Mouse (Mus musculus): ENCODE results near the gene Sphkap.

The Sphkap gene

DNA sequence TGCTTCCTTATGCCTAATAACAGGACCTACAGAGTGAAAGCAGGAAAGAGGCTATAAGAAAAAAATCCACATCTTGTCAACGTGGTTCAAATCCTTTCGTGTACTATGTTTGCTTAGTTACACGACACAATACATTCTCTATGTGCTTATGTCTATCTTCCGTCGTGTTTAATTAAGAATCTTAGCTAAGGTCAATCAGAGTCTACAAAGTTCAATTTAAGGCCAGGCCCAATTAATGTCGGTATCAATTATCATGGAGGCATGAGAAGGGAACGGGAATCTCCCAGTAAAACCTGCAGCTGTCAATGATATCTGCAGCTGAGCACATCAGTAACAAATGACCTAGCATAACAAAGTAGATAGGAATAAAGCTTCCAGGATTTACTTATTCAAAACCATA is 122.1 kb downstream of the Sphkap start:
- DNase-seq (ENCODE audit: low spot score), result no peak

DNA sequence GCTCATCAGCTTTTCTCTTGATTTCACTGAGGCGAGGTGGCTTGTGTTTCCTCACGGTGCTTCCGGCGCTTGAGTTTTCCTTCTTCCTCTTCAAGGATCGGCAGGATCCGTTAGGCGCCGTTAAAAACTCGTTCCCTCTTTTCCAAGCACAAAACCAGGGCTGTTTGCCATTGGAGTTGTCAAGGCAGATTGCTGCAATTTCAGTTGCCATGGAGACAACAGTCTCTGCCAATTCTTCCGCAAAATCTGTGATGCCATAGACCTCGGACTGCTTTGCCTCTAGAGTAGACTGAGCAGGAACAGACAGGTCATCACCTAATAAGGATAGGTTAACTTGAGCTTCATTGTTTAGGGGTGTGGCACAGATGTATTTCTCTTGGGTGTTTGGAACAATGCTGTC is 131.0 kb downstream of the Sphkap start:
- DNase-seq (ENCODE audit: low spot score), result peak; percentile 84

DNA sequence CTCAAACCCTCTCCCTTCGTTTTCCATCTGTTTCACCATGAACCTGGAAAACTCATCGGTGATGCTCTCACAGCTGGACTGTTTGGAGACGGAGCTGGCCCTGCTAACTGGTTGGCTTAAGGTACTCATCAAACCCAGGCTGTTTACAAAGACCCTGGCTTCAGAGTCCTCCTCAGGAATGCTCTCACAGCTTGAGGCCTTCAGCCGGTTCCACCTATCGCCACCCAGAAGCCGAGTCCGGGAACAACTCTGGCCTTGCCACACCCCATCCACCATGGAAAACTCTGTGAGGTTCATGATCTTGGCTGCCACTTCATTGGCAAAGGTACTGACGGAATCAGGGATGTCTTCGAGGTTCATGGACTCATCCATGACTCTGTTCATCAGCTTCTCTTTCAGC is 131.4 kb downstream of the Sphkap start:
- no peak for DNase-seq (ENCODE audit: low spot score)

DNA sequence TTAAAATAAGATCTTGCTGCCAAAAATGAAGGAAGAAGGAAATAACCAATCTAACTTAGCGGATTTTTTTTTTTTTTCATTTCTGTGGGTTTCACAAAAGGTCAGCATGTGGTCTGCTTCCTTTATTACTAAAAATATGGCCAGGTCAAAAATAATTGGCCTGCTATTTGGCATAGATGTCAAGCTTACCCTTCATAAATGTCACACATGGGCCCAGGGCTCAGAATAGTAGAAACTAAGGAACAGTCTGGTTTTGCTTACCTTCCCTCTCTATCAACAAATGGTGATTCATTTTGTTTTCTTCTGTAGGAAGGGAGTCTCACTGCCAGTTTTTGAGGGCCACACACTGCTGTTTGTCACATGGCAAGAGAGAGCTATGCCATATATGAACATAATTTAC is 156.3 kb downstream of the Sphkap start:
- no peak for DNase-seq (ENCODE audit: low spot score)

DNA sequence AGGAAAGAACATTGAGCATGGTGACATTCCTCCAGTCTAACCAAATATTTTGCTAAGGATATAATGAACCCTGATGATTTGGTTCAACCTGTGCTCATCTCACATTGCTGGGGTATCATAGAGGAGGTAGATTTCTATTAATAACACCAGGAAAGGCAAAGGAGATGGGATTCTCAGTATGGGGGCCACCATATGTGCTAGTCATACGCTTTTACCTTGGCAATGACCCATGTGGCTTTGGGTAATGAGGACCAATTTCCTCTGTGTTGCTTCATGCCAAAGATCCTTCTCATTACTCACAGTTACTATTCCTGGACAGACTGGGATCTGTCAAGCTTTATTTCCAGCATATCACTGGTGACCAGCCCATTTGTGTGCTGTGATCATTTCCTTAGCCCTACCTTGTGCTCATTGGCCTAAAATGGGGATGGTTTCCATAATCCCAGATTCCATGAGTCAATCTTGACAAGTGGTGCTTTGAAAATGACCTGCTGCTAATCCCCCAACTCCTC is 159.7 kb downstream of the Sphkap start:
- no peak for DNase-seq (ENCODE audit: low spot score)

DNA sequence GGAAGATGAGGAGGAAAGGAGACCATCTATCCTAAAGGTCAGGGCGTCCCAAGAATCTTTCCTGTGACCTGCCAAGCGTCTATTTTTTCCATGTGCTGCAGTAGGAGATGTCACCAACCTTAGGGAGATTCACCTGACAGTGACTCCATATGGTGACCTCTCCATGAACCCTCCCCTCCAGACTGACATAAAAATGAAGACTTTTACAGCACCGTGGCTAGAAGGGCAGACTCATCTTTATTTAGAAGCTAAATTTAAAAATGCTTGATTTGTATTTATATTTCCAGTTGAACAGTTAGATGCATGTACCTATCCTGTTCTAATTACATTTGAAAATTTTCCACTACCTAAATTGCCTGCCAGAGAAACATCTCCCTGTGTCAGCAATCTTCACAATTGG is 180.1 kb downstream of the Sphkap start:
- no peak for DNase-seq (ENCODE audit: low spot score)

DNA sequence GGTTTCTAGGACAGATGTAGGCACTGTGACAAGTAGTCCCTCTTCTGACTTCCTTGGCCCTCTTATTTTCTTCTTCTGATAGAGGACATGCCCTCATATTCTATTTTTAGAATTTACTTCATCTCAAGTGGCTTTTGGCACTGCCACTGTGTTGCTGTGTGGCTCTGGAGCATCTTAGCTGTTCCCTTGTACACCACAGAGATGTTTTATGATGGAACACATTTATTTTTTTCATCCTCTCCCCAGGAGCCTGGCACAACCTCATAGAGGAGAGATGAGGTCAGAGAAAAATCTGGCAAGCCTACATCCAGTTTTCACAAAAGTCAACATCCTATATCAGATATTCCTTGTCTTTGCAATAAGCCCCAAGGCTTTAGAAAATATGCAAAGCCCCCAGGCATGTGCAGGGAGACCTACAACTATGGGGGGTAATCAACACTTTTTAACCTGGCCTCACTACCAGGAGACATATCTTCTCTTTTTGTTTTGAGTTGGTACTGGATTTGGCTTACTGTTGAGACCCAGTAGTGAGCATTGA is 183.5 kb downstream of the Sphkap start:
- DNase-seq (ENCODE audit: low spot score), result no peak

DNA sequence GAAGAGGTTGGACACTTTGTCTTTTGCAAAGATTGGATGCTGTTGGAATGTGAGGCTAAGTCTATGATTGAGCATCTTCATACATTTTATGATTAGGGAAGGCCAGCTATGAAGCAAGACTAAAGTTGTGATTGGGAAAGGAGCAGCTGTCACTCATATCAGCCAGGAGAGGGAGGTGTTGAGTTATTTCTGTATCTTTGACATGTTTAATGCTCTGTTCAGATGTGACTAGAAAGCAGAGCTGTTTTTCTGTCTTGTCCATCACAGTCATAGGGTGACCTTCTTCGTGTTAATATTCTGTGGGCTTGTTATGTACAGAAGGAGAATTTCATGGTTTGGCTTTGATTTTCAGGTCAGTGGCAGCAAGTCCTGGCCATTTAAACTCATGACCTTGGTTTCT is 184.9 kb downstream of the Sphkap start:
- DNase-seq (ENCODE audit: low spot score), result no peak

DNA sequence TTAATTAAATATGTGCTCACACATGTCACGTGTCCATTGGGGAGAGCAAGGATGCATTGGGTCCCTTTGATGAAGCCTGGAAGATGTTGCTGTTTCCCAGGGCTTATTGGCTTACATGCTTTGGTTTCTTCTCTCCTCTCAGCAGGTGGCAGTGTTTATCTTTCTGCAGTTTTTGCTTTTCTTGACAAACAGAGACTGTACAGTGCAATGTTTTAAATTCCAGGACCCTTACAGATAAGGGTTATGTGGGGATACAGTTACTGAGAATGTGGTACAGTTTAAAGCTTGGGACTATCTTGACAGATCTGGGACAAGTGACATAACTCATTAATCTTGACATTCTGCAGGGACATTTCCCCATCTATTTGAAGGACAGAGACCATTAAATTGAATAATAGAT is 189.7 kb downstream of the Sphkap start:
- peak; percentile 31 for DNase-seq (ENCODE audit: low spot score)

DNA sequence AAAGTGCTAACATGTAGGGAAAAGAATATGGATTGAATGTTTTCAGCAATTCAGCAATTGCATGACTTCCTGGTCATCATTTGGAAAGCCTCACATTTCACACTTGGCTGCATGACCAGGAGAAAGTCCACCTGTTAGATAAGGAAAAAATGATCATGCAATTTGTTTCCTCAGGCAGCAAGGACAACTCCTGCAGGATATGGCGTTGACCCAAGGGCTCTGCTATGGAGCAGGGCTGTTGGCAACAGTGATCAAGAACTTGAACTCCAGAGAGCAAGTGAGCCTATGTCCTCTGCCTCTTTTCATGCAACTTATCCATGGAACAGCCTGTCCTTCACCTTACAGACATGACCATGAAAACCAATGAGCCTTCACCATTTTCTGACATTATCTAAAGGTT is 198.0 kb downstream of the Sphkap start:
- DNase-seq (ENCODE audit: low spot score), result no peak

Measured in layer of hippocampus, adult 11-12 months (tissue).